Mouse (Mus musculus): ENCODE results near the gene Cpa5.

Cpa5 gene

DNA sequence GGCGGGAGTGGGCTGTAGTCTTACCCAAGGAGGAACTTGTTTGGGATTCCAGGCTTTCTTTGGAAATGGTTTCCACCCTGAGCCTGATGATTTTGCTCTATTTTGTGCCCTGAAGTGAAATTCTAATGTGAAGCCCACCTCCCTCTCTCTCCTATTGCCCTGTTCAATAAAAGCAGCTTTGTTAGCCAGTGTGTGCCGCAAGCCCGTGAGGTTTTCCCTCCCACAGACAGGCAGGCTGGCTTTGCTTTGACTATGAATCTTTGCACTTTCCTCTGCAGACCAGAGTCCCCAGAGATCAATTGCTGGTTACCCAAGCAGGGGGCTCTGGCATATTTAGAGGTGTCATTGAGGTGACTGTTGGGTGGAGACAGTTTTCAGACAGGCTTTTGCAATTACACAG lies 33.7 kb downstream of the Cpa5 start:
- no peak for DNase-seq (ENCODE audit: low spot score)

DNA sequence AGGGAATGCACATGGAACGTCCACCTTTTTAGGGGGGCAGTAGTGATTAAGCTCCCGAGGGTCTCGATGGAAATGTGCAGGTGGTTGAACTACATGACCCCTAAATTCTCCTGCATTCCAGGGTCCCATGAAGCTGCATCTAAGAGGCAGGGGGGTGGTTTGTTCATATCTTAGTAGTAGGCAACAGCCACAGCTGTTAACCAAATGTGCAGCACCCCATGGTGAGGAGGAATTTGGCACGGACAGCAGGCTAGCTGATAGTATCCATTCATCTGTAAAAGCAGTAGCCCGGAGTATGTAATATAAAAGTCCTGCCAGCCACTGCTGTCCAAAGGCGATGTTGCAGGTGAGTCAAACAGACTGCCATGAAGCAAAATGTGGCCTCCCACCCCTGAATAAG lies 34.6 kb downstream of the Cpa5 start:
- no peak for DNase-seq (ENCODE audit: low spot score)

DNA sequence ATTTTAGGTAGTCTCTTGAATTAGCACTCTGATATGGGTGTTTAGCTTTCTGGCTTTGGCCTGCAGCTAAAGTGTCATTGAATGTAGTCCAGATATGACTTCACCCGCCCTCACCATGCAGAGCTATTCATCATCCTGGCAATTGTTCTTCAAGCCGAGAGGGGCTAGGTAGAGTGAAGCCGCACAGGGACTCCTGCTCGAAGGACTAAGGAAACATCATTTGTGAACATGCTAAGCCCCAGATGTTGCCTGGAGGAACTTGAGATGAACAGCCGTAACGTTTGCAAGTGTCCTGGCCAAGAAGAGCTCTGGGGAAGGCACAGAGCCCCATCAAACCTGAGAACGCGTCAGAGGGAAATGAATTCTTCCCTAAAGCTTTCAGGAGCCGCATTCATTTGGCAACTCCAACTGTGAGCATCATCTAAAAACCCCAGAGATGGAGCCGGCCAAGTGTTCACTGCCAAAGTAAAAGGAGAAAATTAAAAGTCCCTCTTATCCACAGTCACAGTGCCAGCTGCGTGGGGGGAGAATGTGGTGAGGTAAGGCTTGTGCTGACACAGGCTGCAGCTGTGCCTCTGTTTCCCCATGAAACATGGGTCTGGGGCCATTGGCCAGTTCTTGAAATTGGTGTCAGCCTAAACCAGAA lies 39.0 kb downstream of the Cpa5 start:
- no peak for DNase-seq (ENCODE audit: low spot score)

DNA sequence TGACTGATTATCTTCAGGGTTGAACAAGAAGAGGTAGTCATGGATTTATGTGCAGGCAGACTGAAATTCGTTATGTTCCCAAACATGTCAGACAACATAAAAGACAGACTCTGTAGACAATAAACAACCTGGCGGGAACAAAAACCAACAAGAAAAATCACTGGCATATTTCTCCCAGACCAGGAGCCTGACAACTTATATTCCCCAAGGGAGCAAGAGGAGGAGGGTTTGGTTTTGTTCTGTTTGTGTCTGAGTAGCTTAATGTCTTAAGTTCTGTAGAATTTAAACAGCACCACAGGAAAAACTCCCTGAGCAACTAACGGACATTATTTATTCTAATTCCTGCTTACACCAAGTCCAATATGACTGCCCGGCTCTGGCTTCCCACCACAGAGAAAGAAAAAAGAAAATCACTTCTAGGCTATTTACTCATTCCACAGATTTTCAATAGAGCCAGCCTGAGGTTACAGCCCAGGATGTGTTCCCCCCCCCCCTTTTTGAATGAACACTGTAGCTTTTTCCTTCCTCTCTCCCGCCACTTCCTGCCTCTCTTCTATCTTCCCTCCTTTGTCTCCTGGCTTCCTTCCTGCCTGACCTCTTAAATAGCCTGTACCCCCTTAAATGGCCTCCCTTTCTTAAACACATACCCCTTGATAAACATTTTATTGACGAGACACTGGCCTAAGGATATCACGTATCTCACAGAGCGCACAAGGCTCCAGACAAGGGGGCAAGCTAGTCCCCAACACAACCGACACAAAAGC lies 41.8 kb downstream of the Cpa5 start:
- no peak for DNase-seq (ENCODE audit: low spot score)

DNA sequence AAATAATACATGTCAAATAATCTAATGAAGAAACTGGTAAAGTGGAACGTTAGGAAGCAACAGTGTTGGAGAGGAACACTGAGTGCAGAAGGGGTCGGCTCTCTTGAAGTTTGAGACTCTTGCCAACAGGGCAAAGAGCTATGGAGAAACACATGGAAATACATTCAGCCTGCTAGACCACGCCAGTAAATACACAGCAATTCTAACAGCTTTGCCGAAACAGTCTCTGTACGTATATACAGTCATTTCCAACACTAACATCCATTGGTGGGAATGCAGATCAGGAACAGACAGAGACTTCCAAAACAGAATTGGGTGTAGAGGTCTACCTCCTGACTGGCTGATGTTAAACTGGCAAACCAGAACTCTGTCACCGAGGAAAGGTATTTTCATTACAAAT lies 42.7 kb downstream of the Cpa5 start:
- no peak for DNase-seq (ENCODE audit: low spot score)

DNA sequence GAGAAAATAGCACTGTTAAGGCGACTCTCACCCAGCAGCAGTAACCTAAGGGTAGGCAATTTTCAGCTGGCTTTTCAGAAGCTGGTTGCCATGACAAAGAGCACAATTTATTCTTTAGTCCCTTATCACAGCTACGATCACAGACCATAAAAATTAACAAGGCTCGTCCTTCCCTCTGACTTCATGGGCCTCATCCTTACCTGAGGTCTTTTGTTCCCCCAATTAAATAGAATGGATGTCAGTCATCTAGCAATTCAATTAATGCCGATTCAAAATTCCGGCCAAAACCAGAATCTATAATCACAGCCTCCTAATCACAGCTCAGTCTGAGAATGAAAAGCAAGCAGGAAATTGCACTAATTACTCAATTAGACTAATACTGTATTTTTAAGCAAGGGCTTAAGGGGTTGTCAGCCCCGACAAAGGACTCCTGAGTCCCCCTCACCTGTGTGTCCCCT lies 43.6 kb downstream of the Cpa5 start:
- no peak for DNase-seq (ENCODE audit: low spot score)

DNA sequence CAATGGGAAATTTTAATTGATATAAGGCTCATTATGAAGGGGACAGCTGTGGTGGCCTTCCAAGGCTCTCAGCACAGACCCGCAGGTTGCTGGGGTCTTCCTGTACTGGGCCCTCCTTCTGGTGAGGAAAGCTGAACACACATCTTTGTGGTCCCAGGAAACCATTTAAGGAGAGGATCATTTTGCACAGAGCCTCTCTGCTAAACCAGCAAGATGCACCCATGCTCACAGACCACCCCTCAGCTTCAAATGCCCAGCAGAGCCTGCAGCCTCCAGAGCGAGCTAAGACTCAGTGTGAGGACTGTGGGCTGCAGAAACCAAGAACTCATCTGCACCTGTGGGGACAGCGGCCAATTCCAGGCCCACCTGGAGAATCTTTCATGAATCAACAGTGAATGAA lies 44.1 kb downstream of the Cpa5 start:
- DNase-seq (ENCODE audit: low spot score), result no peak

DNA sequence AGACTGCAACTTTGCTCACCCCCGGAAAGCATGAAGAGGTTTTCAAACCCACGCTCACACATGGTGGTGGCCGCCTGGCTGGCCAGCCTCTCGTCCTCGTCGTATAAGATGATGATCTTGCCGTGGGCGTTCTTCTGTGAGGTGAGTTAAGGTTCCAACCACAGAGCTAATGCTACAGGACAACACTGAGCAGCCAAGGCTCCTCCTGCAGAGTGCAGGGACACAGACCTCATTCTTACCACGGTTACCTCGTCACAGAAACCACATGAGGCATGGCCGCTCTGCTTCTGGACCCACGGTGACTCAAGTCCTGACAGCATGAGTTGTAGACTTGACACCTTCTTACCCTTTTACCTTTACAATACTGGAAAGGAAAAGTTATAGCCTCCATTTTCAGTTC lies 46.5 kb downstream of the Cpa5 start:
- no peak for DNase-seq (ENCODE audit: low spot score)

DNA sequence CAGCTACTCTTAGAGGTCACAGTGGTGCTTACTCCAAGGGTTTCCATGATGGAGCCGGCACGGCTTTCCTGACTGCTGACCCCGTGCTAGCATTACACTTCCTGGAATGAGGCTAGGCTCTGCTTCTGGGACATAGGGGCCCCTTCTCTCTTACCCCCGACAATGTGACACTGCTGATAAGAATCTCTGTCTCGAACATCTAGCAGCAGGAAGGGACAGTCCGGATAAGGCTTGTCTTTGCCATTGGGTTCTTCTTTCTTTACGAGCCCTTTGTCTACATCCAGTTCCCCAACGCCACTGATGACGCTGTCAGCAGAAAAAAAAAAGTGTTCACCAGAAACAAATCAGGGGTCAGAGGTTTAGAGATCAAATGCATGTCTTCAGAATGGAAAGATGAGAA lies 47.8 kb downstream of the Cpa5 start:
- no peak for DNase-seq (ENCODE audit: low spot score)

DNA sequence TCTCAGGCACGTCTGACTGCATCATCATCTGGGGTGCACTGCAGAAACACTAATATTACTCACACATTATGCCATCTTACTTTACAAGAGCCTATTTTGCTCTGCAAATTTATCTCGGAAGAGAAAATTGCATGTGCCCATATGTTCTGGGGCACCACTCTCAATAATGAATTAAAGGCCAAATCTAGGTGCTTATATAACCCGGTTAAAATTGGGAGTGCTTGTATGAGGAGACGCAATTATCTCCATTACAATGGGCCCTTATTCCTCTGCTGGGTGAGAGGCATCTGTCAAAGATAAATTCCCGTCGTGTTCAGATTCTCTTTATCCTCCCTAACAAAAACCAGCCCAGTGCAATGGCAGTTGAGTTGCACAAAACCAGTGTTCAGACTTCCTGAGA lies 54.0 kb downstream of the Cpa5 start:
- peak; percentile 35 for DNase-seq (ENCODE audit: low spot score)

DNA sequence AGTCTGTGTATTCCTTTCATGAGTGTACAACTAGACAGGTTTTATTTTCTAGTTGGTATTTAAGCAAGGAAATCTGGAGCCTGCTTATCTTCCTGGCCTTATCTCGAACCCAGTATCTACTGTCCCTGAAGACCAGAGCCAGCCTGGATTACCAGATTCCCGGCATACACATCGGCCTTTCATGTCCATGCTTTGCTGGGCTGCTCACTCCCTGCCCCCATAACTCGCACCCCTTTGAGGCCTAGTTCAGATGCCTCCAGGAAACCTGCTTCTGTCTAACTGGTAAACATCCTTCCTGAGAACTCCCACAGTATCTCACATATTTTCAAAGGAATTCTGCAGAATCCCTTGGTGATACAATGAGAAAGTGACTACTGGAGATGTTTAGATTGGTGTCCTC lies 54.5 kb downstream of the Cpa5 start:
- DNase-seq (ENCODE audit: low spot score), result peak; percentile 38

DNA sequence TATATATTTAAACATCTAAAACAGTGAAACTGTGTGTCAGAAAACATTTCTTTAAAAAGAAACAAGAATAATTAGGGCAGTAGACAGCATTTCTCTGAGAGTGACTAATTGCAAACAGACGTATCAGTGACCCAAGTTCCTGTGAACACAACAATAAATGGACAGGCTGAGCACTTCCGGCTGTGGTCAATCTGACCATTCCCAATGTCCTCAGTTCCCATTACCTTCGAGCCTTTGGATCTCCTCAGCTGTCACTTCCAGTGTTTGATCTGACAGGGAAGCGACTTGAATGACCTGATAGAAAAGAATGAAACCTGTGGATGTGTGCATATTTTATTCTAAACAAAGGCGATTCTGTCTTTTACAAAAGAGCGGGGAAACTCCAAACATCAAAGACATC lies 55.2 kb downstream of the Cpa5 start:
- DNase-seq (ENCODE audit: low spot score), result peak; percentile 66

DNA sequence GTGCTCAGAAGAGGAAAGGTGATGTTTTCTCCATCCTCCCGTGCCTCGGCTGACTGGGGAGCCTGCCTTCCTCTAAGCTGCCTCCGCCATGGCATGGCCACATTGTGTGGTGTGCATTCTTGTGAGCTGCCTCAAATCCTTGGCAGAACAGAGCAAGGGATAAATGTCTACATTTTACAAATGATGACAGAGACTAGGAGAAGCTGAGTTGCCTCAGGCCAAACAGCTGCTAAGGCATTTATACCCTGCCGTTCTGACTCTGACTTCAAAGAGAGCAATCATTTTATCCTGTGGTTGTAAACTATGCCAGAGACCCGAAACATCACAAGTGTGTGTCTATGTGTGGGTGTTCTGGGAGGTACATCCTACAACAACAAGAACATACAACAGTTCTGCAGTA lies 56.8 kb downstream of the Cpa5 start:
- no peak for DNase-seq (ENCODE audit: low spot score)

DNA sequence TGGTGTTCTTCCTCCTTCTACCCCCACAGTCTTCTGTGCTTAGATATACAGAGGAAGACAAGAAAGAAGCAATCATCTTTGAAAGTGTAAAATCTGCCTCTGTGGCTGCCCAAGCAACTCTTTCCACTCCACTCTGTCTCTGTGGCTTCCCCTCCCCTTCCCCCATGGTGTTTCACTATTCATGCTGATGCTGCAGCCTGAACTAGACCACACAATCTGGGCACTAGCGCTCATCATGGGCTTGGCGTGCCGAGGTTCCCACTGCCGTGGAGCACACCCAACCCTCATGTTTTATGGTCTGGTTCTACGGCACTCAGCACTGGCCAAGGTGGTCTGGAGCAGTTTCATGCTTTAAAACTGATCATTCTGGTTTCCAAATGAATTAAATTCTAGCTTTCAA lies 60.9 kb downstream of the Cpa5 start:
- DNase-seq (ENCODE audit: low spot score), result no peak

DNA sequence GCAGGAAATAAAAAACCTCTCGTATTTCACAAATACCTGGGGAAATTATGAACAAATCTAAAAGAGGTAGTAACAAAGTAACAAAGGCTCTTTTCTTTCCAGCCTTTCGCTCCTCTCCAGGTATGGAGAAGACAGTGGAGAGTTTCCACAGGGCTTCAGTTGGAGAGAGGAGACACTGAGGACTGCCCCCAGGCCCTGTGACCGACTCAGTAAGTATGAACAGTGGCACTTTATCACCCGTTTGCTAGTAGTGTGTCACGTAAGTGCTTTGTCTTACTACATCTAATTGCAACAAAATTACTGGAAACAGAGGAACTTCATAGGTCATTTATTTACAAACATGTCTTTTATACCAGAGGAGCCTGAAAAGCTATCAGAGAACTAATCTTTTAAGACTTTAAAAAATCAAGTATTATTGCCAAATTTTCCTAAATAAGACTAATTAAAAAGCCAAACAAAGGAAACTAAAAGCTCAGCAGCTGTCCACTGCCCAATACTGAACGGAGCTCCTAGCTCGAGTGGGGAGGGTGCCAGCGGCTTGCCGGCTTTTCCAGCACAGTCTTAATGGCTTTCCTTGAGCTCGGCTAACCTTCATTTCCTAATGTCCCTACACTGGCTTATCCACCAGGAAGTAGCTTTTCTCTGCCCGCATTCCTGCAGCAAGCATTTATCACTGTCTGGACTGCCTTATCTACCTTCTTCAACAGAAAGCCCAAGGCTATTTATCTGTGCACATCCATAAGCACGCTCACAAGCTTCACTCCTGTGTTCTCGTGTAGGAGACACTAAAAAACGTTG lies 63.2 kb downstream of the Cpa5 start:
- DNase-seq (ENCODE audit: low spot score), result peak; percentile 50

DNA sequence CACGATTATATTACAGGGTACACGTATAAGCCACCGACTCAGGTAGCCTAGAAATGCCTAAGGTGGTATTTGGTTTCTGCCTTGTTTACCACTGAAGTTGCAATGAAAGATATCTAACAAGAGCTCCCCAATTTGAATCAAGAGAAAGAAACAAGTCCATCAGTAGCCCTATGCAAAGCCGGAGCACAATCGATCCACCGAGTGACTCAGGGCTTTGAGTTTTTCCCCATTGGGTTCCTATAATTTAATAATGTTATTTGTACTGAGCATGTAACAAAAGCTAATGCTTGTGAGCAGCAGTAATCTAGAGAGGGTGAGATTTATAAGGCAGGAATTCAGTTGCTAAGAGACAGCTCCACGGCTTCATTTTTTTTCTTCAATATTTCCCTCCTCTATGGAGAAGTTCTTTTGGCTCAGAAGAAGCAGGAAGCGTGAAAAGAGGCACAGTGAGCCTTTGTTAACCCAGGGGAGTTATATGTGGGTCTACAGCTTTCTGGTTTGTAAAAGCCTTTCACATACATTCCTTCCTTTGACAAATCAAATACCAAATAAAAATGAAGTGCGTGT lies 64.0 kb downstream of the Cpa5 start:
- DNase-seq (ENCODE audit: low spot score), result no peak

DNA sequence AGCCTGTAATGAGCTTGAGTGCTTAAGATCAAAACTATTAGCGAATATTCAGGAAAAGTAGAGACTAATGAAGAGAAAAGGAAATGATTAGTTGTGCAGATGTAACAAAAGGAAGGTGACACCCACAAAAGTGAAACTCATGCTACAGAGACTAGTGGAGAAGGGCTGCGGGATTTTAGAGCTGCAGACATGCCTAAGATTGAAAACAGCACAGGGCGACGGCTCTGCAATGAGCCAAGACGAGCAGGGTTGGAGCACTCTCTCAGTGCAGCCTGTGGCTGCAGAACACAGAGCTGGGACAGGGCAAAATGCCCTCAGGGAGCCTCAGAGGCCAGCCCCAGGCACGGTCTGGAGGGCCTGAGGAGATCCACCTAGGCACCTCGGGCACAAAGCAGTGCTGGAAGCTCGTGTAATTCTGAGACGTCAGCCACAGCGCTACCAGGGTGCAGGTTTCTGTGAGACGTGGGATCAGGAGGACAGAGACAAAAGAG lies 64.5 kb downstream of the Cpa5 start:
- DNase-seq (ENCODE audit: low spot score), result peak; percentile 51

DNA sequence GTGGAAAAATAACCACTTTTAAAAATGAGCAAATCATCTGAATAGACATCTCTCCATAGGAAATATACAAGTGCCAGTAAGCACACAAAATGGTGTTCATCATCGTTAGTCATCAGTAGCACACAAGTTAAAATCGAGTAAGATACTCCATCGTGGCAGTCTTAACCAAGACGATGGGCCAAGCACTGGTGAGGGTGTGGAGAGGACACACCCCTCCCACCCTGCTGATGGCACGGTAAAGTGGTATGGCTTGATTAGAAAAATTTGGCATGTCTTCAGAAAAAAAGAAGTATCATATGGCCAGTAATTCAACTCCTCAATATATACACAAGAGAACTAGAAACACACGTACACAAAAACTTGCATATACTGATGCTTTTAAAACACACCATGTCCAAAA lies 65.7 kb downstream of the Cpa5 start:
- no peak for DNase-seq (ENCODE audit: low spot score)

DNA sequence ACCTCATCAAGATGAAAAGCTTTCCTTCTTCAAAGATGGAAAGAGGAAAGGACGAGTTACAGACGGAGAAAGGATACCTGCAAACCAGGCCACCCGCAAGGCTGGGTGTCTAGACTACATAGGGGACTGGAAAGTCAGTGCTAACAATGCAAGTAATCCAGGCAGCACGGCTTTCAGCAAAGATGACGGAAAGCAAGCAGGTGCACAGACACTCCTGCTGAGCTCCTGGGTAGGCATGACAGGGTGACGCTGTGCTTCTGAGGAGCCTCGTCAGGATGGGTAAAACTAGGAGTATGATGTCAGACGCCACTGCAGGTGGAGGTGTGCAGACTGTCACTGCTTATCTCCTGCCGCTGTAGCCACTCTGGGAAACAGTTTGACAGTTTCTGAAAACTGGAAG lies 66.8 kb downstream of the Cpa5 start:
- DNase-seq (ENCODE audit: low spot score), result no peak

DNA sequence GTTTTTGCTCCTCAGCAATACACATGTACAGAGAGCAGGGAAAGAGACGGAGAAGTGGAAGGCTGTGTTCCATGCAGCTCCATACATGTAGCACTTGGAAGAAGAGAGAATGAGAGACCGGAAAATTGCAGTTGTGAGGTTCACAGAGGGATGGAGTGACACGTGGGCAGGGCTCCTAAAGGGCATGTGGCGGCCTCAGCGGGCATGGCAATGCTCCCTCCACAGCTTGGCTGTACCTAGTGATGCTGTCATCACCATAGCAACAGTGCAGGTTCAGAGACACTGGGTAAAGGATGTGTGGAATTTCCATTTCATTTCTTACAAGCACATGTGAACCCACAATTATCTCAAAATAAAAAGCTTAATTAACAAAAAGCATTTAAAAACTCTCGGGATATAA lies 67.7 kb downstream of the Cpa5 start:
- peak; percentile 37 for DNase-seq (ENCODE audit: low spot score)

DNA sequence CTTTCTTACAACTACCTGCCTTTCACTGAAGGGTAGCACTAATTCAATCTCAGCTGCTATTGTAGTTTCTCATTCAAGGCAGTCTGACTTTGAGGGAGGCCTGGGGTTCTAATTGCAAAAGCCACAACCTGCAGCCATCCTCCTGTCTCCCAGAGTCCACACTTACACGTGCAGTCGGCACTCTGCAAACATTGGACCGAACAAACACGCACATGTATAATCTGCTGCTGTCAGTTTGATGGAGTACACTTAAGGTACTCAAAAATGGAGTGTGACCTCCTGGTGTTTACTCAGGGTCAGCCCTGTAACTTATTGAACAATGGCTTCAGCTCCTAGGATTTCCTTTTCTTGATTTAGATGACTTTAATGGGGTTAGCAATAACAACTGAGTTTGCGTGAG lies 68.8 kb downstream of the Cpa5 start:
- DNase-seq (ENCODE audit: low spot score), result peak; percentile 47

DNA sequence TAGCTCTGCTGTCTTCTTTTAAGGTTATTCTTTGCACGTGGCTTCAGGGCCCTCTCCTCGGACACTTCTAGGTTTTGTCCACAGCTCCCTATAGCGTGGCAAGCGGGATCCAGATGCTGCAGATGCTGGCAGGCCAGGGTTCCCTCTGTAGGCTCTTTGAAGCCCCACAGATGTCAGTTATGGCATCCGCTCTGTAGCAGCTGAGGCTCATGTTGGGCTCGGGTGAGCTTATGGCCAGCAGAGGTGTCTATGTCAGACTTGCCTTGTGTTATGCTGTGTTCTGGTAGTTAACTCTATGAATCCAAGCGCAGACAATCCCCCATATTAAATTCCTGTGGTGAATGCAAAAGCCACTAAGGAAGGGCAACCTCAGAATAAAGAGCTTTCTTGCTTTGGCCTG lies 69.6 kb downstream of the Cpa5 start:
- peak; percentile 39 for DNase-seq (ENCODE audit: low spot score)

All from embryo, embryonic 10 days (tissue).